Mouse (Mus musculus) MEL (cell line): Measurements from ENCODE around the gene Rgl1. TPM values are rescaled to one million over a fixed set of nuclear protein-coding genes. Genes with fewer than 3 reads are reported as not detected.

Source experiments
- DNase-seq: peaks from one replicate; pipeline ENCODE4 v3.0.0; 2011; ENCODE audit warnings: low read depth, low spot score
- H3K27ac ChIP-seq: 2 replicates; pipeline ENCODE4 v1.5.1; 2012; ENCODE audit warnings: low read depth, mild to moderate bottlenecking, control low read depth, low read length, moderate library complexity; ENCODE audit not compliant: control insufficient read depth
- H3K27me3 ChIP-seq, 2 experiments: fragments of 150-350 bp in 1 of 2; sonication (generic) in 1 of 2; 2 replicates each; pipeline ENCODE4 v1.6.1; 2012; ENCODE audit warnings: low read length in 2 of 2, mild to moderate bottlenecking in 2 of 2, improper control_type of control experiment in 1 of 2, moderate library complexity in 1 of 2; ENCODE audit not compliant: insufficient read depth in 2 of 2, control insufficient read depth in 1 of 2
- H3K36me3 ChIP-seq, 2 experiments: 2 replicates each; pipeline ENCODE4 v1.6.1; 2012 to 2014; ENCODE audit warnings: low read length in 2 of 2, improper control_type of control experiment in 1 of 2, inconsistent platforms in 1 of 2, mild to moderate bottlenecking in 1 of 2; ENCODE audit not compliant: insufficient read depth in 2 of 2, control insufficient read depth in 1 of 2
- H3K4me1 ChIP-seq, 2 experiments: fragments of 150-350 bp in 1 of 2; sonication (generic) in 1 of 2; 2 replicates each; pipeline ENCODE4 v1.6.1; 2012; ENCODE audit warnings: low read length in 2 of 2, improper control_type of control experiment in 1 of 2, mild to moderate bottlenecking in 1 of 2; ENCODE audit not compliant: insufficient read depth in 2 of 2, control insufficient read depth in 1 of 2
- H3K4me3 ChIP-seq, 2 experiments: fragments of 150-350 bp in 1 of 2; sonication (generic) in 1 of 2; 2 replicates each; pipeline ENCODE4 v1.5.1; 2012; ENCODE audit warnings: low read depth in 2 of 2, low read length in 2 of 2, mild to moderate bottlenecking in 2 of 2, moderate library complexity in 2 of 2, control low read depth in 1 of 2, improper control_type of control experiment in 1 of 2; ENCODE audit not compliant: control insufficient read depth in 1 of 2, insufficient read depth in 1 of 2
- H3K79me2 ChIP-seq: 2 replicates; pipeline ENCODE4 v1.6.1; 2012; ENCODE audit warnings: mild to moderate bottlenecking, low read length, moderate library complexity; ENCODE audit not compliant: control insufficient read depth, poor library complexity, insufficient read depth
- H3K9ac ChIP-seq: 2 replicates; pipeline ENCODE4 v1.6.1; 2012; ENCODE audit warnings: low read depth, mild to moderate bottlenecking, control low read depth, low read length, moderate library complexity; ENCODE audit not compliant: control insufficient read depth, poor library complexity, severe bottlenecking
- H3K9me3 ChIP-seq: fragments of 150-350 bp; sonication (generic); replicated peaks from 2 replicates; pipeline ENCODE4 v1.6.1; 2012; ENCODE audit warnings: mild to moderate bottlenecking, low read length, improper control_type of control experiment, moderate library complexity; ENCODE audit not compliant: insufficient read depth
- CTCF ChIP-seq, 3 experiments: IDR thresholded peaks in 2 of 3; conservative IDR thresholded peaks in 1 of 3; 2 replicates each; pipeline ENCODE4 v1.5.1; 2011 to 2012; ENCODE audit warnings: low read length in 3 of 3, low read depth in 2 of 3, mild to moderate bottlenecking in 2 of 3, improper control_type of control experiment in 1 of 3, inconsistent platforms in 1 of 3, mixed read lengths in 1 of 3, moderate library complexity in 1 of 3; ENCODE audit not compliant: control insufficient read depth in 1 of 3, insufficient read depth in 1 of 3, poor library complexity in 1 of 3, severe bottlenecking in 1 of 3
- E2F4 ChIP-seq: IDR thresholded peaks from 2 replicates; pipeline ENCODE4 v1.6.1; 2011; ENCODE audit warnings: low read depth, low read length, improper control_type of control experiment, borderline replicate concordance
- MYB ChIP-seq: IDR thresholded peaks from 2 replicates; pipeline ENCODE4 v1.6.1; 2011; ENCODE audit warnings: mild to moderate bottlenecking, low read depth, low read length, improper control_type of control experiment
- POLR2A ChIP-seq, 2 experiments: IDR thresholded peaks; 2 replicates each; pipeline ENCODE4 v1.6.1; 2011 to 2012; ENCODE audit warnings: low read length in 2 of 2, mild to moderate bottlenecking in 2 of 2, control low read depth in 1 of 2, improper control_type of control experiment in 1 of 2, low read depth in 1 of 2, moderate library complexity in 1 of 2; ENCODE audit not compliant: control insufficient read depth in 1 of 2, insufficient read depth in 1 of 2, poor library complexity in 1 of 2
- RAD21 ChIP-seq: IDR thresholded peaks from 2 replicates; pipeline ENCODE4 v1.6.1; 2011; ENCODE audit warnings: mild to moderate bottlenecking, low read depth, low read length, improper control_type of control experiment
- SMC3 ChIP-seq: IDR thresholded peaks from 2 replicates; pipeline ENCODE4 v1.6.1; 2011; ENCODE audit warnings: low read depth, low read length, improper control_type of control experiment
- TAL1 ChIP-seq: IDR thresholded peaks from 2 replicates; pipeline ENCODE4 v1.6.1; 2012; ENCODE audit warnings: mild to moderate bottlenecking, inconsistent platforms, low read length, moderate library complexity, mixed read lengths
- TBP ChIP-seq: IDR thresholded peaks from 2 replicates; pipeline ENCODE4 v1.8.0; 2011; ENCODE audit warnings: low read depth, low read length, improper control_type of control experiment
- USF2 ChIP-seq, 2 experiments: IDR thresholded peaks; 2 replicates each; pipeline ENCODE4 v1.6.1; 2011 to 2012; ENCODE audit warnings: improper control_type of control experiment in 2 of 2, low read length in 2 of 2, borderline replicate concordance in 1 of 2, inconsistent platforms in 1 of 2, low read depth in 1 of 2, mild to moderate bottlenecking in 1 of 2; ENCODE audit not compliant: insufficient read depth in 1 of 2
- ZC3H11A ChIP-seq: IDR thresholded peaks from 2 replicates; pipeline ENCODE4 v1.6.1; 2012; ENCODE audit warnings: low read depth, mild to moderate bottlenecking, inconsistent platforms, low read length, improper control_type of control experiment
- polyA plus RNA-seq, 2 experiments: library from polyadenylated mRNA; stranded (reverse) in 1 of 2; unstranded in 1 of 2; fragments of >175 nt in 1 of 2; fragments of >200 nt in 1 of 2; gene quantifications; 2 replicates each; pipeline versions ENCODE4 v1.2.1 to v1.2.4; 2012; ENCODE audit warnings: low replicate concordance in 2 of 2, low read depth in 1 of 2; ENCODE audit not compliant: insufficient read length in 2 of 2, insufficient read depth in 1 of 2, missing spikeins in 1 of 2
- total RNA-seq: library from RNA; depleted of rRNA; stranded (reverse); fragments of 300-350 nt; gene quantifications from 2 replicates; pipeline ENCODE4 v1.2.3, GENCODE M21; 2012

The Rgl1 gene
- total and polyA plus RNA-seq, 3 experiments = 0.12 to 0.39 TPM; not detected in 1

- H3K79me2 ChIP-seq = no peaks in the 10 kb centered on the region
- no peaks in the 10 kb centered on the region for H3K9me3 ChIP-seq
- no peak overlapping the region for H3K9ac ChIP-seq
- no peak overlapping the region for H3K27ac ChIP-seq
- peak; percentile 18 for DNase-seq
- no peaks in the 10 kb centered on the region for H3K4me1 ChIP-seq
- H3K36me3 ChIP-seq = no peaks in the 10 kb centered on the region
- H3K27me3 ChIP-seq = peaks cover 0 to 14% of the 10 kb centered on the region in 2 experiments; a peak in 2 of 4 replicates
- TF ChIP-seq SMC3 (peak; percentile 78), TAL1 (no peak), CTCF (IDR thresholded peaks at IDR 0.05 in 2 of 3, conservative IDR thresholded peaks at IDR 0.05 in 1 of 3; ENCODE audit: control insufficient read depth in 1 of 3, insufficient read depth in 1 of 3, low read depth in 2 of 3, low read length in 3 of 3, poor library complexity in 1 of 3, severe bottlenecking in 1 of 3) (peak; percentile 44 to 71 (median 61); a peak in 5 of 6 replicates), USF2 (IDR thresholded peaks at IDR 0.05; ENCODE audit: borderline replicate concordance in 1 of 2, insufficient read depth in 1 of 2, low read depth in 1 of 2, low read length in 2 of 2) (no peak), RAD21 (peak; percentile 56), POLR2A (IDR thresholded peaks at IDR 0.05; ENCODE audit: control insufficient read depth in 1 of 2, insufficient read depth in 1 of 2, low read depth in 1 of 2, low read length in 2 of 2, poor library complexity in 1 of 2) (no peak), ZC3H11A (peak; percentile 73), MYB (no peak)
- H3K4me3 ChIP-seq = no peak overlapping the region
Measured at GRCm38 (mm10) chr1:152678451-152678850, 87.7 kb downstream of the Rgl1 start.

GRCm38 (mm10) chr1:152677482-152678211, 88.5 kb downstream of the Rgl1 start:
- Histone ChIP-seq H3K9ac (no peak overlapping the region), H3K4me1 (no peaks in the 10 kb centered on the region), H3K79me2 (no peaks in the 10 kb centered on the region), H3K27me3 (peaks cover 0 to 13% of the 10 kb centered on the region in 2 experiments; a peak in 2 of 4 replicates), H3K9me3 (no peaks in the 10 kb centered on the region), H3K27ac (no peak overlapping the region), H3K36me3 (no peaks in the 10 kb centered on the region), H3K4me3 (no peak overlapping the region)
- DNase-seq = no peak
- TF ChIP-seq TBP = no peak

- Histone ChIP-seq H3K4me1 (no peaks in the 10 kb centered on the region), H3K27ac (no peak overlapping the region), H3K36me3 (no peaks in the 10 kb centered on the region), H3K27me3 (peaks cover 0 to 7% of the 10 kb centered on the region in 2 experiments; a peak in 3 of 4 replicates), H3K9me3 (no peaks in the 10 kb centered on the region), H3K9ac (no peak overlapping the region), H3K4me3 (no peak overlapping the region), H3K79me2 (no peaks in the 10 kb centered on the region)
- no peak for DNase-seq
- no peak for TF ChIP-seq E2F4
Measured at GRCm38 (mm10) chr1:152669446-152670180, 96.5 kb downstream of the Rgl1 start.
